ENCODE assay signal across 8 mouse cellular contexts in the genomic region with DNA sequence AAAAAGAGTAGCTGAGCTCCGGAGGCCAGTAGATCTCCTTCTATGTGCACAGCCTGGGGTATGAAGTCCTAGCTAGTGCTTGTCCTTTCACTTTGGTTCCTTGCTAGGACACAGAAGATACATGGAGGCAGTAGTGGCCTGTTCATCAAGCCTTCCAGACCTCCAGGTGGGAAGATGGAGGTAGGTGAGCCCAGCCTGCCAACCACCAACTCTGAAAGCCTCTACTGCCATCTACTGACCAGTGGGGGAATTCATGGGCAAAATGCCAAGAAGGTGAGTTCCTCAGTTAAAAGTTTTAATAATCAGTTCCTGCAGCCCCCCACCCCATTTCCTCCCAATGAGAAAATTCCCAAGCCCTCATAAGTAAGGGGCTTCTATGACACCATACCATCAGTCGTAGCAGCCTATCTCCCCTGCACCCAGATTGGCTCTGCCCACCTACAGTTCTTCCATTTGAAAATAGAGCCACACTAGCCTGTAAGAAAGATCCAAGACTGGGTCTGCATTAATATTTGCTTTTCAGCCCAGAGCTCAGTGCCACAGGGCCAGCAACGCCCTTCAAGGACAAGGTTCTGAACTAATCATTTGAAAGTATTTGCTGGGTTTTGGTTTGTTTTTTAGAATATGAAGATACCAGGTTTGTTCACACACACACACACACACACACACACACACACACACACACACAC.
DNase-seq lines count a peak whose midpoint lies in the region; ATAC-seq lines count a peak whose summit lies in the region.

No protein-coding gene starts in this region.

- no peaks in the 10 kb centered on the region for H3K36me3 ChIP-seq in heart, embryonic 11.5 days (ENCODE audit: control insufficient read depth, insufficient read depth, low read length)

- H3K4me1 ChIP-seq in heart, embryonic 11.5 days (ENCODE audit: control insufficient read depth, insufficient read depth, low read length), result peaks cover 15% of the 10 kb centered on the region

- H3K4me3 ChIP-seq in heart, embryonic 11.5 days (ENCODE audit: low read depth, low read length), result no peak overlapping the region

- no peak overlapping the region for H3K9ac ChIP-seq in heart, embryonic 11.5 days (ENCODE audit: low read depth, low read length)

- no peaks in the 10 kb centered on the region for H3K27me3 ChIP-seq in heart, embryonic 11.5 days (ENCODE audit: control insufficient read depth, insufficient read depth, low read length)

- 52% methylated on average over 3 of the region's 3 CpGs for WGBS in heart, embryonic 11.5 days (ENCODE audit: insufficient replicate concordance)

- peak; percentile 33 for DNase-seq in heart, adult 8-10 months (ENCODE audit: low spot score)
- DNase-seq in CD8-positive naive resting alpha-beta T cell, adult 2 months (ENCODE audit: low read depth in 2 of 2, low spot score in 2 of 2), result peak; percentile 20 to 56
- DNase-seq in c-Kit-positive CD71-negative TER-119-negative erythroid progenitor cells, embryonic 14.5 days (ENCODE audit: low read depth), result peak; percentile 70
- peak; percentile 37 for DNase-seq in gastrocnemius, postnatal 10 days
- DNase-seq in left cerebral cortex, postnatal 14 days (ENCODE audit: low spot score in 2 of 2), result peak; percentile 46 to 51
- DNase-seq in natural killer cell, adult 2 months (ENCODE audit: low spot score in 2 of 2), result peak; percentile 69 to 71
- DNase-seq in thymus, adult 18-20 months, result peak; percentile 7 to 11

- no peak overlapping the region for H3K27ac ChIP-seq in heart, embryonic 11.5 days (ENCODE audit: low read depth, low read length)

- H3K9me3 ChIP-seq in heart, embryonic 11.5 days (replicated peaks; ENCODE audit: control insufficient read depth, low read length), result no peaks in the 10 kb centered on the region

- no peak for ATAC-seq in heart, embryonic 11.5 days (replicated peaks; ENCODE audit: insufficient number of reproducible peaks, low FRiP score, low TSS enrichment)

- no peak overlapping the region for H3K4me2 ChIP-seq in heart, embryonic 11.5 days

- intact Hi-C loops in left cerebral cortex, postnatal 14 days (cut with DNase I), result no loop called here

Comparison
In these comparisons a context has a peak if more than half of its experiments do, and no peak if none do; other contexts are left out.
1. DNase-seq: peak in every context shown above with its lines; median percentile 70 in c-Kit-positive CD71-negative TER-119-negative erythroid progenitor cells, embryonic 14.5 days; 70 in natural killer cell, adult 2 months; 48 in left cerebral cortex, postnatal 14 days; 38 in CD8-positive naive resting alpha-beta T cell, adult 2 months; 37 in gastrocnemius, postnatal 10 days; 33 in heart, adult 8-10 months; 9 in thymus, adult 18-20 months.